Mouse (Mus musculus) activated CD4-positive, CD25-positive, alpha-beta regulatory T cell (primary cell): ENCODE results near the gene Tcl1b4. TPM values are rescaled to one million over a fixed set of nuclear protein-coding genes. Genes with fewer than 3 reads are reported as not detected.

ENCODE experiments used
- polyA plus RNA-seq, 2 experiments: library from polyadenylated mRNA; unstranded; fragments of 100-300 nt; shearing (Covaris generic); gene quantifications; one replicate each; pipeline ENCODE4 v1.2.1; 2017

Gene Tcl1b4
- under 1 TPM in 1 of 2 experiments, not detected in 1; 0.12 TPM for polyA plus RNA-seq

DNA sequence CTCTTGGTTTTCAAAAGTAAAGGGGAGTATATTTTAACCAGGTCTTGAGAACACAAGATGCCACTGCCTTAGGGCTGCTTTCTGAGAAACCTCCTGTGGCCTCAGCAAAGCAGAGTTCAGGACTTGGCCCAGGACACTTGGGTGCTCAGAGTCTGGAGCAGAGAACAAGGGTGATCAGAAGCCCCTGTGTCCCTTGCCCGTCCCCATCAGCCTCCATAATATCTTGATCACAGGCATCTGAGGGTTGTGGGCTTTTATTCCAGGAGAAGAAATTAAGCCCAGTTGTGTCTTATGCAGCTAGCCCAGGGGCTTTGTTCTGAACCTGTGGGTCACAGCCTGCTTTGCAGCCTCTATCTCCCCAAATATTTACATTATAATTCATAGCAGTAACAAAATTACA, at the start of gene Tcl1b4:
Tcl1b4 (plus strand) TSS at position 301 of the 400 bp plus-strand sequence.

DNA sequence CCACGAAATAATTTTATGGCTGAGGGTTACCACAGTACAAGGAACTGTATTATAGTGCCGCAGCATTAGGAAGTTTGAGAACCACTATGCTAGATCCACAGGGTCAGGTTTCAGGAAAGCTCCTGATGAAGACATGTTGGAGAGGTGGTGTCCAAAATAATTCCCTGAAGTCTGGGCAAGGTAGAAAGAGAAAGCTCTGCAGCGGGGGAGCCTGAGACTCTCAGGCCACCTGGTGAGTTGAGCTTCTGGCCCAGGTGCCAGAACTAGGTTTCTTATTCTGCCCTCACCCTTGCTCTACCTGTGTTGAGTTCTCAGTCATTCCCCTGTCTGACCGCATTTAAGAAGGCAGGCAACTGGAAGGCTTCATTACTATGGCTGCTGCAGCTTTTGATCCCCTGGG, 42.4 kb upstream of the Tcl1b4 start, which contains the start of gene Tcl1b1:
Tcl1b1 (plus strand) TSS at position 301 of the 400 bp plus-strand sequence.

DNA sequence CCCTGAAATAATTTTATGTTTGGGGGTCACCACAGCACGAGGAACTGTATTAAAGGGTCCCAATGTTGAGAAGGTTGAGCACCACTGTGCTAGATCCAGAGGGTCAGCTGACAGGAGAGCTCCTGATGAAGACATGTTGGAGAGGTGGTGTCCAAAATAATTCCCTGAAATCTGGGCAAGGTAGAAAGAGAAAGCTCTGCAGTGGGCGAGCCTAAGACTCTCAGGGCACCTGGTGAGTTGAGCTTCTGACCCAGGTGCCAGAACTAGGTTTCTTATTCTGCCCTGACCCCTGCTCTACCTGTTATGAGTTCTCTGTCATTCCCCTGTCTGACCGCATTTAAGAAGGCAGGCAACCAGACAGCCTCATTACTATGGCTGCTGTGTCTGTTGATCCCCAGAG, 25.7 kb upstream of the Tcl1b4 start, which contains the start of gene Tcl1b5:
Tcl1b5 (plus strand) TSS at position 301 of the 400 bp plus-strand sequence.

DNA sequence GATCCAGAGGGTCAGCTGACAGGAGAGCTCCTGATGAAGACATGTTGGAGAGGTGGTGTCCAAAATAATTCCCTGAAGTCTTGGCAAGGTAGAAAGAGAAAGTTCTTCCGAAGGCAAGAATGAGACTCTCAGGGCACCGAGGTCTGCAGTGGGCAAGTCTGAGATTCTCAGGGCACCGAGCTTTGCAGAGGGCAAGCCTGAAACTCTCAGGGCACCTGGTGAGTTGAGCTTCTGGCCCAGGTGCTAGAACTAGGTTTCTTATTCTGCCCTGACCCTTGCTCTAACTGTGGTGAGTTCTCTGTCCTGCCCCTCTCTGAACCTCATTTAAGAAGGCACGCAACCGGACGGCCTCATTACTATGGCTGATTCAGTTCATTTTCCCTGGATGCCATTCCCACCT, 11.0 kb upstream of the Tcl1b4 start, which contains the start of gene Tcl1b3:
Tcl1b3 (plus strand) TSS at position 301 of the 400 bp plus-strand sequence.

DNA sequence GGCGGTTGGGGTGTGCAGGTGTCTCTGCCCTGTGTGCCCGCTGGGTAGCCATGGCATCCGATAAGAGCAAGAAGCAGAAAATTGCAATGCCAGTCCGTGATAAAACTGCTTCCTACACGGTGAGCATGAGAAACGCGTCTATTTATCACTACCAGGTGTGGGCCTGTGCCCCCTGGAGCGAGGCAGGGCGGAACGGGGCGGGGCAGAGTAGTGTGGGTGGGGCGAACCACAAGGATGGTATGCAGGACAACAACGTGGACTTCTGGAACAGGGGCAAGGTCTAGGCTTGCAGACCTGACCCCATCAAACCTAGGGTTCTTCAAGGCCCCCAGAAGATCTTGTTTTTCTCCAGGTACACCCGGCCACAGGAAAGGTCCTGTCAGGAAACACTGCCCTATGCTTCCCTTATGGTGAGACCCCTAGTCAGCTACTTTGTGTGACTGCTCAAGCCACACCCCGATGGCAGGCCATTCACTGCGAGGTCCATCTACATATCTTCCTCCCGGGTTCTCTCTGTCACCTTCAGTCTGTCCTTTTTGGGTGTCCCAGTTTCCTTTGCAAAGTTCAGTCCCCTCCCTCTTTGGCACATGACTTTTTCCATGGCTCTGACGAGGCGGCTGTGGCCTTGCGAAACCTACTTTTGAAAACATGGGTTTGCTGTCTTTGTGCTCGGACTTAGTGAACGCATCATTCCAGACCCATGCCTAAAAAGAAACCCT, 21.0 kb downstream of the Tcl1b4 start, which contains the start of gene Tcl1:
Tcl1 (minus strand) TSS at position 193 of the 719 bp plus-strand sequence.

Other genes with a start within 250 kb of the Tcl1b4 start
- 1 to 10 TPM; 5.1 to 6.8 TPM for gene Syne3, start 192.1 kb upstream of the Tcl1b4 start, polyA plus RNA-seq
- 100 to 1,000 TPM; 102 to 130 TPM for gene Glrx5, start 169.3 kb upstream of the Tcl1b4 start, polyA plus RNA-seq
- not detected for gene Tcl1b2, start 55.9 kb upstream of the Tcl1b4 start, polyA plus RNA-seq
- not detected for gene Tcl1b1, start 42.3 kb upstream of the Tcl1b4 start, polyA plus RNA-seq
- under 1 TPM in 1 of 2 experiments, not detected in 1; 0.16 TPM for gene Tcl1b5, start 25.6 kb upstream of the Tcl1b4 start, polyA plus RNA-seq
- not detected for gene Tcl1b3, start 10.9 kb upstream of the Tcl1b4 start, polyA plus RNA-seq
- gene Tcl1, start 20.8 kb downstream of the Tcl1b4 start, polyA plus RNA-seq: not detected
- gene Tunar, start 131.9 kb downstream of the Tcl1b4 start, polyA plus RNA-seq: not detected